Mouse (Mus musculus): ENCODE results near the gene Hist1h3g. TPM values are rescaled to one million over a fixed set of nuclear protein-coding genes. Genes with fewer than 3 reads are reported as not detected.
A peak's percentile ranks its signal among the peaks of the same experiment; 100 is the strongest.
"Not testable (repeated sequence)": the region's sequence is repeated elsewhere in the genome, so short reads cannot be mapped to it uniquely, and the experiment has no call there.

Hist1h3g gene
- polyA plus RNA-seq, 1 experiment from 2014 or later, result 4.8 TPM

- H3K4me1 ChIP-seq (replicated peaks; ENCODE audit: control insufficient read depth, insufficient read depth, low read length), result peaks cover 6% of the 10 kb centered on the region
- DNase-seq (ENCODE audit: low spot score), result peak; percentile 72
- ATAC-seq (ENCODE audit: low FRiP score), result no peak
- H3K36me3 ChIP-seq (ENCODE audit: control insufficient read depth, insufficient read depth, low read length), result no peaks in the 10 kb centered on the region
- H3K27me3 ChIP-seq (ENCODE audit: control insufficient read depth, insufficient read depth, low read length), result no peaks in the 10 kb centered on the region
- H3K4me2 ChIP-seq (replicated peaks; ENCODE audit: low read depth, low read length), result peak overlapping the region; percentile 36
- WGBS, result under 1% methylated on average over 20 of the region's 20 CpGs
- H3K4me3 ChIP-seq (ENCODE audit: low read depth, low read length), result peak overlapping the region; percentile 63
- no peaks in the 10 kb centered on the region for H3K9me3 ChIP-seq (ENCODE audit: control insufficient read depth, low read length)
- peak overlapping the region; percentile 86 for H3K9ac ChIP-seq (ENCODE audit: low read depth, low read length)
- peak overlapping the region; percentile 92 for H3K27ac ChIP-seq (ENCODE audit: low read depth, low read length)
Measured at GRCm38 (mm10) chr13:23530181-23530900, 4.9 kb upstream of the Hist1h3g start.

- under 1% methylated on average over 56 of the region's 70 CpGs for WGBS
- H3K9me3 ChIP-seq (ENCODE audit: control insufficient read depth, low read length), result no peaks in the 10 kb centered on the region
- H3K4me3 ChIP-seq (ENCODE audit: low read depth, low read length), result peak within 1 kb of the TSS; percentile 63
- H3K4me1 ChIP-seq (replicated peaks; ENCODE audit: control insufficient read depth, insufficient read depth, low read length), result peaks cover 6% of the 10 kb centered on the region
- no peaks in the 10 kb centered on the region for H3K27me3 ChIP-seq (ENCODE audit: control insufficient read depth, insufficient read depth, low read length)
- DNase-seq (ENCODE audit: low spot score) (peak; percentile 98), ATAC-seq (ENCODE audit: low FRiP score) (peak; percentile 76)
- H3K36me3 ChIP-seq (ENCODE audit: control insufficient read depth, insufficient read depth, low read length), result no peaks in the 10 kb centered on the region
- peak within 1 kb of the TSS; percentile 67 for H3K4me2 ChIP-seq (replicated peaks; ENCODE audit: low read depth, low read length)
- H3K27ac ChIP-seq (ENCODE audit: low read depth, low read length), result peak within 1 kb of the TSS; percentile 92
- H3K9ac ChIP-seq (ENCODE audit: low read depth, low read length), result peak within 1 kb of the TSS; percentile 86
Measured at GRCm38 (mm10) chr13:23530901-23531875, 4.0 kb upstream of the Hist1h3g start, which contains the start of gene Hist1h4h. TSS of gene Hist1h4h (plus strand) at chr13:23531050.

- 26% methylated on average over 9 of the region's 9 CpGs for WGBS
Measured at GRCm38 (mm10) chr13:23532262-23533075, 2.8 kb upstream of the Hist1h3g start.

GRCm38 (mm10) chr13:23533560-23534367, 1.5 kb upstream of the Hist1h3g start, which contains the start of gene Hist1h2af:
TSS of gene Hist1h2af (plus strand) at chr13:23533906.
- not testable (repeated sequence) for H3K27me3 ChIP-seq (ENCODE audit: control insufficient read depth, insufficient read depth, low read length); H3K9me3 ChIP-seq (ENCODE audit: control insufficient read depth, low read length); H3K4me1 ChIP-seq (replicated peaks; ENCODE audit: control insufficient read depth, insufficient read depth, low read length); H3K36me3 ChIP-seq (ENCODE audit: control insufficient read depth, insufficient read depth, low read length)
- ATAC-seq (ENCODE audit: low FRiP score) (peak; percentile 53), DNase-seq (ENCODE audit: low spot score) (peak; percentile 83)
- peak within 1 kb of the TSS; percentile 63 for H3K4me3 ChIP-seq (ENCODE audit: low read depth, low read length)
- H3K4me2 ChIP-seq (replicated peaks; ENCODE audit: low read depth, low read length), result peak within 1 kb of the TSS; percentile 67
- under 1% methylated on average over 22 of the region's 53 CpGs for WGBS
- peak within 1 kb of the TSS; percentile 77 for H3K9ac ChIP-seq (ENCODE audit: low read depth, low read length)
- peak within 1 kb of the TSS; percentile 81 for H3K27ac ChIP-seq (ENCODE audit: low read depth, low read length)

More at GRCm38 (mm10) chr13:23532262-23533075, 2.8 kb upstream of the Hist1h3g start:
- Histone ChIP-seq H3K36me3 (ENCODE audit: control insufficient read depth, insufficient read depth, low read length) (no peaks in the 10 kb centered on the region), H3K27ac (ENCODE audit: low read depth, low read length) (peak overlapping the region; percentile 92), H3K4me2 (replicated peaks; ENCODE audit: low read depth, low read length) (peak overlapping the region; percentile 67), H3K27me3 (ENCODE audit: control insufficient read depth, insufficient read depth, low read length) (no peaks in the 10 kb centered on the region), H3K9ac (ENCODE audit: low read depth, low read length) (peak overlapping the region; percentile 60), H3K4me3 (ENCODE audit: low read depth, low read length) (peak overlapping the region; percentile 63), H3K4me1 (replicated peaks; ENCODE audit: control insufficient read depth, insufficient read depth, low read length) (peaks cover 8% of the 10 kb centered on the region), H3K9me3 (ENCODE audit: control insufficient read depth, low read length) (no peaks in the 10 kb centered on the region)
- ATAC-seq (ENCODE audit: low FRiP score), result no peak
- DNase-seq (ENCODE audit: low spot score), result peak; percentile 50

- Histone ChIP-seq H3K9ac (ENCODE audit: low read depth, low read length) (peak overlapping the region; percentile 77), H3K4me1 (replicated peaks; ENCODE audit: control insufficient read depth, insufficient read depth, low read length) (peaks cover 8% of the 10 kb centered on the region; the same call in 1 of the 2 replicates), H3K9me3 (ENCODE audit: control insufficient read depth, low read length) (no peaks in the 10 kb centered on the region), H3K27ac (ENCODE audit: low read depth, low read length) (peak overlapping the region; percentile 81), H3K4me2 (replicated peaks; ENCODE audit: low read depth, low read length) (peak overlapping the region; percentile 67), H3K36me3 (ENCODE audit: control insufficient read depth, insufficient read depth, low read length) (no peaks in the 10 kb centered on the region), H3K4me3 (ENCODE audit: low read depth, low read length) (peak overlapping the region; percentile 43), H3K27me3 (ENCODE audit: control insufficient read depth, insufficient read depth, low read length) (no peaks in the 10 kb centered on the region)
- peak; percentile 63 for DNase-seq (ENCODE audit: low spot score)
- WGBS, result under 1% methylated on average over 15 of the region's 15 CpGs
- peak; percentile 3; the same call in 1 of the 2 replicates for ATAC-seq (ENCODE audit: low FRiP score)
Measured at GRCm38 (mm10) chr13:23534368-23535131, 672 bp upstream of the Hist1h3g start.

- WGBS, result 25% methylated on average over 7 of the region's 7 CpGs
- no peak for ATAC-seq (ENCODE audit: low FRiP score)
- Histone ChIP-seq H3K4me1 (replicated peaks; ENCODE audit: control insufficient read depth, insufficient read depth, low read length) (peaks cover 8% of the 10 kb centered on the region; the same call in 1 of the 2 replicates), H3K27ac (ENCODE audit: low read depth, low read length) (peak overlapping the region; percentile 82), H3K9ac (ENCODE audit: low read depth, low read length) (peak overlapping the region; percentile 31), H3K4me3 (ENCODE audit: low read depth, low read length) (peak overlapping the region; percentile 43), H3K27me3 (ENCODE audit: control insufficient read depth, insufficient read depth, low read length) (no peaks in the 10 kb centered on the region), H3K36me3 (ENCODE audit: control insufficient read depth, insufficient read depth, low read length) (no peaks in the 10 kb centered on the region), H3K4me2 (replicated peaks; ENCODE audit: low read depth, low read length) (peak overlapping the region; percentile 67), H3K9me3 (ENCODE audit: control insufficient read depth, low read length) (no peaks in the 10 kb centered on the region)
- peak; percentile 40 for DNase-seq (ENCODE audit: low spot score)
Measured at GRCm38 (mm10) chr13:23536076-23536822, 1.0 kb downstream of the Hist1h3g start.
